Mouse (Mus musculus): Measurements from ENCODE around the gene Trappc3.

- TF ChIP-seq POLR2A (IDR thresholded peaks at IDR 0.05; ENCODE audit: low read depth, low read length) (no peak), CTCF (IDR thresholded peaks at IDR 0.05; ENCODE audit: extremely low read depth, insufficient read depth, insufficient read length, insufficient replicate concordance) (0 out of 2 replicates have a peak, but pooled peaks have one; percentile 8)
Measured at GRCm38 (mm10) chr4:126309211-126309921, 47.2 kb downstream of the Trappc3 start.
